Mouse (Mus musculus): Measurements from ENCODE around the gene Cyb5r4.

DNA sequence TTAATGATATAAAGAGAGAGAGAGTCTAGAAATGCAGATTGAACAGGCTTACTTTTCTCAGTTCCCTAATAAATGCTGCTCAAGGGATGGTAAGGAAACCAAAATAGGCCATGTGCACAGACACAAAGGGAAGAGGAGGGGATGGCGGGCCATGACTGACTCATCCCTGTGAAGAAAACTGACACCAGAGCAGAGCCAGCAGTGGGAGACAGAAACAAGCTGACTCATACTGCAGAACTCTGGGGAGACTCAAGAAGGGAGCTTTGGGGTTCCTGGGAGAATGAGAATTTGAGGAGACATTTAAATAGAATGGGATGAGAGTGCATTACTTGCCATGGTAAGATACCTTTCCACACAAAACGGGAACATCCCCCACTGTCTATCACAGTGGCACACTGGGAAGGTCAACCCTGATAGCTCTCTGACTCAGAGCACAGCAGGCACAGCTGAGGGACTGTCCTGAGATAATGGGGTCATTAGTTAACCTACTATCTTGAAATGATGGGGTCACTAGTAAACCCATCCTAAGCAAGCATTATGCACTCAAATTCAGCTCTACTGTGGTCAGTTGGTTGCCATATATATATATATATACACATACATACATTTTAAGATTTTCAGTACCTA, 21.7 kb upstream of the Cyb5r4 start:
- TF ChIP-seq FLI1 (IDR thresholded peaks at IDR 0.05; ENCODE audit: low read length): no peak
- no peak for TF ChIP-seq GATA1 (IDR thresholded peaks at IDR 0.05; ENCODE audit: borderline replicate concordance, low read length)

Measured in megakaryocyte, embryonic 14.5 days (primary cell).